Mouse (Mus musculus): ENCODE measurements at regions not wholly inside any gene's neighbourhood (a gene's known extent, or its start where the extent isn't known, plus 50 kb on each side); places are given as distances from the start of the nearest gene placed in this dataset.

- Histone ChIP-seq H3K27ac (ENCODE audit: low read depth, low read length) (peak overlapping the region; percentile 83), H3K4me1 (ENCODE audit: control insufficient read depth, insufficient read depth, low read length) (peaks cover 27% of the 10 kb centered on the region), H3K27me3 (ENCODE audit: control insufficient read depth, insufficient read depth, low read length) (no peaks in the 10 kb centered on the region), H3K9me3 (ENCODE audit: control insufficient read depth, low read length) (no peaks in the 10 kb centered on the region), H3K9ac (ENCODE audit: low read length) (peak overlapping the region; percentile 65), H3K36me3 (ENCODE audit: control insufficient read depth, insufficient read depth, low read length) (no peaks in the 10 kb centered on the region), H3K4me3 (ENCODE audit: low read depth, low read length) (no peak overlapping the region), H3K4me2 (peak overlapping the region; percentile 36; the same call in 1 of the 2 replicates)
- ATAC-seq (ENCODE audit: low FRiP score): peak; percentile 64
- peak; percentile 94 for DNase-seq (ENCODE audit: low spot score, missing footprints)
- WGBS: 19% methylated on average over 16 of the region's 16 CpGs
Measured at GRCm38 (mm10) chr8:109359396-109360051, 134.3 kb upstream of the Pmfbp1 start.

- Histone ChIP-seq H3K4me2 (peak overlapping the region; percentile 53), H3K9ac (ENCODE audit: low read length) (peak overlapping the region; percentile 65), H3K36me3 (ENCODE audit: control insufficient read depth, insufficient read depth, low read length) (no peaks in the 10 kb centered on the region), H3K4me1 (ENCODE audit: control insufficient read depth, insufficient read depth, low read length) (peaks cover 27% of the 10 kb centered on the region), H3K27ac (ENCODE audit: low read depth, low read length) (peak overlapping the region; percentile 83), H3K9me3 (ENCODE audit: control insufficient read depth, low read length) (no peaks in the 10 kb centered on the region), H3K4me3 (ENCODE audit: low read depth, low read length) (0 out of 2 replicates have a peak overlapping the region, but pooled peaks have one; percentile 4), H3K27me3 (ENCODE audit: control insufficient read depth, insufficient read depth, low read length) (no peaks in the 10 kb centered on the region)
- ATAC-seq (ENCODE audit: low FRiP score) (peak; percentile 78), DNase-seq (ENCODE audit: low spot score, missing footprints) (peak; percentile 96)
- 14% methylated on average over 14 of the region's 14 CpGs for WGBS
Measured at GRCm38 (mm10) chr8:109360081-109360715, 133.6 kb upstream of the Pmfbp1 start.

GRCm38 (mm10) chr8:109360904-109361303, 132.9 kb upstream of the Pmfbp1 start:
- Histone ChIP-seq H3K9ac (ENCODE audit: low read length) (peak overlapping the region; percentile 65), H3K4me2 (peak overlapping the region; percentile 53), H3K4me3 (ENCODE audit: low read depth, low read length) (peak overlapping the region; percentile 26), H3K27ac (ENCODE audit: low read depth, low read length) (peak overlapping the region; percentile 83), H3K36me3 (ENCODE audit: control insufficient read depth, insufficient read depth, low read length) (no peaks in the 10 kb centered on the region), H3K27me3 (ENCODE audit: control insufficient read depth, insufficient read depth, low read length) (no peaks in the 10 kb centered on the region), H3K9me3 (ENCODE audit: control insufficient read depth, low read length) (no peaks in the 10 kb centered on the region), H3K4me1 (ENCODE audit: control insufficient read depth, insufficient read depth, low read length) (peaks cover 27% of the 10 kb centered on the region)
- peak; percentile 95 for DNase-seq (ENCODE audit: low spot score, missing footprints)
- peak; percentile 81 for ATAC-seq (ENCODE audit: low FRiP score)
- WGBS: 6% methylated on average over 16 of the region's 16 CpGs

DNA sequence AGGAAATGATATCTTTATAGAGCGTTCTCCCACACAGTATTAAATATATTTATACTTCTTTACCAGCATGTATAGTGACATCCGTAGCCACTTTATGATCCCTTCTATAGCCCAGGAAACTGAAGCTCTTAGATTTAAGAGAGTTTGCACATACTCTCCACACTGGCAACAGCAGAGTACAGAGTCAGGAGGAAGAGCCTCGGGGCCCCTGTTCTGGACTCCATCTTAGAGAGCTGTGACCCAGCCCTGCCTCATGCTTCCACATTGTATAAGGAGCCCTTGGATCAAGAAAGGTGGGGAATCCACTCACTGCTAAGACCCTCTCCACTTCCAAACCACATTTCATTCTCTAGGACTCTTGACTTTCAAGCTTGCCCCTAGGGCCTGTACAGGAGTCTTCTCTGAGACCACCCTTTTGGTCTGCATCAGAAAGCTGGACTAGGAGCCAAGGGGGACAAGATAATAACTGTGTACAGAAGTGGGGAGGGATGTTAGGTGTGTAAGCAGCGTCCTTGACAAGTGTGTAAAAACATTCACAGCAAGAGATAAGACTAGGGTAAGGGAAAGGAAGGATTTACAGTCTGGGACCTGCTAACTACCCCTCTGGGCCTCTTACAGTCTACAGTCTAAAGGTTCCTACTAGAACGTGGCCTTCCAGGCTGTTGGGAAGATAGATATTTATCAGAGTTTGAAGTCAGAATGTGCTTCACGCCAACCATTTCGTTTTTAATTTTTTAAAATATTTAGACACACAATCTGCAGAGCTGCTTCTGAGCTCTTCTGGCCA, 132.1 kb upstream of the Pmfbp1 start:
- Histone ChIP-seq H3K4me2 (no peak overlapping the region), H3K36me3 (ENCODE audit: control insufficient read depth, insufficient read depth, low read length) (no peaks in the 10 kb centered on the region), H3K27ac (ENCODE audit: low read depth, low read length) (peak overlapping the region; percentile 83), H3K4me3 (ENCODE audit: low read depth, low read length) (no peak overlapping the region), H3K9ac (ENCODE audit: low read length) (no peak overlapping the region), H3K27me3 (ENCODE audit: control insufficient read depth, insufficient read depth, low read length) (no peaks in the 10 kb centered on the region), H3K9me3 (ENCODE audit: control insufficient read depth, low read length) (no peaks in the 10 kb centered on the region), H3K4me1 (ENCODE audit: control insufficient read depth, insufficient read depth, low read length) (peaks cover 27% of the 10 kb centered on the region)
- DNase-seq (ENCODE audit: low spot score, missing footprints) (peak; percentile 81), ATAC-seq (ENCODE audit: low FRiP score) (no peak)
- WGBS: 91% methylated on average over 7 of the region's 7 CpGs

- DNase-seq (ENCODE audit: low spot score, missing footprints): no peak
- WGBS: 92% methylated on average over 15 of the region's 15 CpGs
- H3K27ac ChIP-seq (ENCODE audit: low read depth, low read length): no peak overlapping the region
Measured at GRCm38 (mm10) chr8:109363185-109363845, 130.5 kb upstream of the Pmfbp1 start.

DNA sequence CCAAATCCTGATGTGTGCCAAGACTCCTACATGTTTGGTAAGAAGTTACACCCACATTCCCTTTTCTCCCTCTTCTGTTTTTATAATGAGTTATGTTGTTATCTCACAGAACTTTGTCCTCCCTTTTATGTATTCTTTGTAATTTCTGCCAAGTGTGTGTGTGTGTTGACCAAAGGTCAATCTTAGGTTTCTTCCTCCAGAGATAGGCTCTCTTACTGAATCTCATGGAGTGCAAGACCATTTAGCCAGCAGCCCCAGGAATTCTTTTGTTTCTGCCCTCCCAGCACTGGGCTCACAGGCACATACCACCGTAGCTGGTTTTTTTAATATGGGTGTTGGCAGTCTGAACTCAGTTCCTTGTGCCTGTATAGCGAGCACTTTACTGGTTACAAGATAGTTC, 119.8 kb upstream of the Pmfbp1 start:
- no peaks in the 10 kb centered on the region for H3K9me3 ChIP-seq (ENCODE audit: control insufficient read depth, low read length)
- no peak for DNase-seq (ENCODE audit: low spot score, missing footprints)
- WGBS: 76% methylated on average over 2 of the region's 2 CpGs
- ATAC-seq (ENCODE audit: low FRiP score): no peak
- H3K4me3 ChIP-seq (ENCODE audit: low read depth, low read length): no peak overlapping the region
- H3K27ac ChIP-seq (ENCODE audit: low read depth, low read length): no peak overlapping the region
- no peak overlapping the region for H3K4me2 ChIP-seq
- H3K27me3 ChIP-seq (ENCODE audit: control insufficient read depth, insufficient read depth, low read length): no peaks in the 10 kb centered on the region
- no peak overlapping the region for H3K9ac ChIP-seq (ENCODE audit: low read length)
- no peaks in the 10 kb centered on the region for H3K4me1 ChIP-seq (ENCODE audit: control insufficient read depth, insufficient read depth, low read length)
- H3K36me3 ChIP-seq (ENCODE audit: control insufficient read depth, insufficient read depth, low read length): no peaks in the 10 kb centered on the region

More at GRCm38 (mm10) chr8:109363185-109363845, 130.5 kb upstream of the Pmfbp1 start:
- H3K4me3 ChIP-seq (ENCODE audit: low read depth, low read length): no peak overlapping the region
- H3K27me3 ChIP-seq (ENCODE audit: control insufficient read depth, insufficient read depth, low read length): no peaks in the 10 kb centered on the region
- no peak overlapping the region for H3K4me2 ChIP-seq
- peaks cover 27% of the 10 kb centered on the region for H3K4me1 ChIP-seq (ENCODE audit: control insufficient read depth, insufficient read depth, low read length)
- no peaks in the 10 kb centered on the region for H3K9me3 ChIP-seq (ENCODE audit: control insufficient read depth, low read length)
- ATAC-seq (ENCODE audit: low FRiP score): no peak
- H3K36me3 ChIP-seq (ENCODE audit: control insufficient read depth, insufficient read depth, low read length): no peaks in the 10 kb centered on the region
- no peak overlapping the region for H3K9ac ChIP-seq (ENCODE audit: low read length)

- Histone ChIP-seq H3K9me3 (ENCODE audit: control insufficient read depth, low read length) (no peaks in the 10 kb centered on the region), H3K27ac (ENCODE audit: low read depth, low read length) (no peak overlapping the region), H3K9ac (ENCODE audit: low read length) (no peak overlapping the region), H3K4me2 (no peak overlapping the region), H3K4me3 (ENCODE audit: low read depth, low read length) (no peak overlapping the region), H3K27me3 (ENCODE audit: control insufficient read depth, insufficient read depth, low read length) (no peaks in the 10 kb centered on the region), H3K36me3 (ENCODE audit: control insufficient read depth, insufficient read depth, low read length) (no peaks in the 10 kb centered on the region), H3K4me1 (ENCODE audit: control insufficient read depth, insufficient read depth, low read length) (no peaks in the 10 kb centered on the region)
- peak; percentile 70 for DNase-seq (ENCODE audit: low spot score, missing footprints)
- WGBS: 94% methylated on average over 3 of the region's 3 CpGs
- no peak for ATAC-seq (ENCODE audit: low FRiP score)
Measured at GRCm38 (mm10) chr8:109384881-109385280, 108.9 kb upstream of the Pmfbp1 start.

GRCm38 (mm10) chr8:109395133-109395855, 98.5 kb upstream of the Pmfbp1 start:
- no peak overlapping the region for H3K4me2 ChIP-seq
- H3K36me3 ChIP-seq (ENCODE audit: control insufficient read depth, insufficient read depth, low read length): no peaks in the 10 kb centered on the region
- H3K27me3 ChIP-seq (ENCODE audit: control insufficient read depth, insufficient read depth, low read length): no peaks in the 10 kb centered on the region
- ATAC-seq (ENCODE audit: low FRiP score) (no peak), DNase-seq (ENCODE audit: low spot score, missing footprints) (no peak)
- H3K9me3 ChIP-seq (ENCODE audit: control insufficient read depth, low read length): no peaks in the 10 kb centered on the region
- no peak overlapping the region for H3K4me3 ChIP-seq (ENCODE audit: low read depth, low read length)
- H3K9ac ChIP-seq (ENCODE audit: low read length): no peak overlapping the region
- 82% methylated on average over 6 of the region's 6 CpGs for WGBS
- no peaks in the 10 kb centered on the region for H3K4me1 ChIP-seq (ENCODE audit: control insufficient read depth, insufficient read depth, low read length)
- no peak overlapping the region for H3K27ac ChIP-seq (ENCODE audit: low read depth, low read length)

All from midbrain, embryonic 11.5 days (tissue).